Mouse (Mus musculus) megakaryocyte progenitor cell, adult 5-6 weeks (primary cell): ENCODE measurements around the gene Cntn5. TPM values are rescaled to one million over a fixed set of nuclear protein-coding genes. Genes with fewer than 3 reads are reported as not detected.
"Not testable (repeated sequence)": the region's sequence is repeated elsewhere in the genome, so short reads cannot be mapped to it uniquely, and the experiment has no call there.

Source experiments
- ATAC-seq: replicated peaks from 2 replicates; pipeline ENCODE4 v1.8.0; 2016; ENCODE audit warnings: mild to moderate bottlenecking, moderate TSS enrichment, inconsistent platforms; ENCODE audit not compliant: poor library complexity
- total RNA-seq, 2 experiments: library from RNA; stranded (forward) in 1 of 2; stranded (reverse) in 1 of 2; fragments of 157-497, 149-512 nt in 1 of 2; fragments of 200-1000 nt in 1 of 2; gene quantifications; 2 replicates each; pipeline versions ENCODE4 v1.2.3 to v1.2.4; 2015 to 2017

Cntn5 gene
- total RNA-seq, 2 experiments from 2014 or later = not detected

DNA sequence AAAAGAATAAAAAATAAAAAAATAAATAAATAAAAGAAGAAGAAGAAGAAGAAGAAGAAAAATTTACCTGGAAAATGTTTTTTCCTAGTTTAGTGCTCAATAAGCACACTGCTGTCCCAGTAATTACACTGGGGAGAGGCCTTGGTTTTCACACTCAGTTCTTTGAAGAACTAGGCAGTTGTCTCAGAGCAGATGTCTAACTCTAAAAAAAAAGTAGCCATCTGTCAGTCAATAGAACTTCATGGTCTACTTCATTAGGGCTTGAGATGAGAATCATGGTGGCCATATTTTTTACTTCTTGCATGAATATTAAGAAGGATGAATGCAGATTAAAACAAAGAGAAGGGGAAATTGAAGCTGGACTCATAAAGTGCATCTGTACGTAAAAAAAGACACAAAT is 246.5 kb downstream of the Cntn5 start:
- no peak for ATAC-seq

DNA sequence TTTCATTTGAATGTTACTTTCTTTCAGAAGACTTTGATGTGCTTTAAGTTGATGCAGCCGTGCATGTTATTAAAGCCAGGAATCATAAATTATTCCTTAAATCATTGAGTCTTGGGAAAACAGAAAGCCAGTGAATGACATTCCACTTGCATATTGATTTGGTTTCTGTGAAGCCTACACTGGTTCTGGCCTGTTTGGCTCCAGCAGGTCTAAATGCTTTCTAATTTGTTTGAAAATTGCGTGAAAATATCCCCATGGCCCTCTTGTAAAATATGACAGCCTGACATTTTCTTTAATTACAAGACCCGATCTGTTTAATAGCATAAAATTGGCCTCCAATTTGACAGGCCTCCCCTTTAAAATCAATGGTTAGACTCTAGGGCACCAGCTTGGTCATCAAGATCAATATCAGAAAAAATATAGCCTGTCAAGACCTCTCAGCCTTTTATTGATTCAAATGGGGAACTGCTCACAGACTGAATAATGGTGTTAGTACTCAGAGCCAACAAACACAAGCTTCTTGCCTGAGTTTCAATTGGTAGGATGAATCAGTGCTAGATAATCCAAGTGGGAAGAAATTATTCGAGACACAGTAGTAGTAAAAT is 247.3 kb downstream of the Cntn5 start:
- no peak for ATAC-seq

DNA sequence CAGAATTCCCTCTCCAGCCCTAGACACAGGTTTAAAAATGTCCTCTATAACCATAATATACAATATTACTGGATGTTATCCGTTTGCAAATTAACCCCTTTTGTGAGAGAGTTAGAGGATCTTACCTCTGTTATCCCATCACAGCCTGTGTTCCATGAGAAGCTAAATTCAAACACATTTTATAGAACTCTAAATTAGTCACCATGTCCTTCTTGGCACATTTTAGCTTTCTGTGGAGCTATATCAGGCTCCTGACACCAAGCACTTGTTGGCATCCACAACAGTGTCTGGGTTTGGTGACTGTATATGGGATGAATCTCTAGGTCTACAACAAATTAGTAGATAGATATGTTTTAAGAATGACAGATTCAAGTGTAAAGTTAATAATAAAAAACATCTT is 253.9 kb downstream of the Cntn5 start:
- ATAC-seq = no peak

DNA sequence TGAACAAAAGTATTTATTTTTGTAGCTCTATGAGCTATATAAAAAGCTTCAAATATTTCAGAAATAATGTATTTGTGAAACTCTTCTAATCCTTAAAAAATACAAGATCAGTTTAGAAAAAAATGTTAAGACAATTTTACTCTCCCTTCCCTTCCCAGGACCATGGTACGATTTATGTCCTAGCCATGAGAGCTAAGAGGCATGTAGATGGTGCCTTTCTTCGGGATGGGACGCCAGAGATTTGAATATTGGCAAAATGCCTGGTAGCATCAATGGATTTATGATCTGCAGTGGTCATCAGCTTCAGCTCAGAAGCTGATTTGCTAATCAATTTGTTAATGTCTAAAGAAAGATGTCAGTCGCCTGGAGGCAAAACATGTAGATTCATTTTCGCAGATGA is 258.6 kb downstream of the Cntn5 start:
- ATAC-seq = no peak

DNA sequence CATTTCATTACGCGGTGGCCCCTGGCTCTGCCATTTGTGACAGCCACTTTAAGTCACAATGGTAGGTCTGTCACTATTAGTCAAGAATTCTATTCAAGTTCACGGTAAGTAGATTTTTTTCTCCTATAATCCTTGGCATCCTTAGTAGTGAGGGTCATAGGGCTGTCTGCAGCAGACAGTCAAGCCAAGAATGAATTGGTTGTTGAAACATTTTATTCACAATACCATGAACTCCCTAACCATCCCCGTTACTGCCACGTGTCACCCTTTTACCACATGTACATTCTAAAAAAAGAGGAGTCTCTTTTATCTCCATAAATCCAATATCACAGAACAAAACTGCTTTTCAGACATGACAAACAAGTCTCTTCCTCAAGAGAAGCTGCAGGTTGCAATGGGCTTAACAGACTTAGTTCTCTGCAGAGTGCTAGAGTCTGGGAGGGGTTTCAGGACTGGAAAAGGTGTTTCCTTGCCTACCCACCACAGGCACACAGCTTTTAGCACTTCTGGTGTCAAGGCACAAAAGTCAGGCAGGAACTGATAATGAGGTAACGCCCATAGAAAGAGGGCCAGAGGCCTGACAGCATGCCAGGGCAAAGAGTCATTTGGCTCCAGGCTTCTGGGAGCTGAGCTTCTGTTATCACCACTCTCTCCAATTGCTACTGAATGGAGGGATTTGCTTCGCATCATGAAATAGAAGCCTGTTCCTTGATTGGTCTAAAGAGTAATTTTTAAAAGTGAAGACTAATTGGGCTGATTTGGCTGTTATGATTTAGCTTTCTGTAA is 259.3 kb downstream of the Cntn5 start:
- no peak for ATAC-seq

DNA sequence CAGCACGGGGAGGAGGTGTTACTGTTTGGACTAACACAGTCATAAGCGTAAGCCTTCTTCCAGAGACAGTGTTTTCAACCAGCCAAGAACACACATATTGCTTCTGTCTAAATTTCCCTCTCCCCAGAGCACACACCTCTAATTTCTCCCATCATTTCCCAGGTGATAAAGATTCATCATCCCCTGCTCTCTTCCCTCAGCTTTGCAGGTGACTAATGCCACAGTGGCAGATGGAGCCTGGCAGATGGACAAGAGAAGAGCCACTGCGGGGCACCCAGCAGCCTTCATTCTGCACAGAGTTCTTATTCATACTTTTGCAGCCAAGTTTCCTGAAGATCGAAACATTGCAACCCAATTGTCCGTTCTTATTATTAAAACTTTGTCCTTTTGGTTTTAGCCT is 286.5 kb downstream of the Cntn5 start:
- ATAC-seq = no peak

DNA sequence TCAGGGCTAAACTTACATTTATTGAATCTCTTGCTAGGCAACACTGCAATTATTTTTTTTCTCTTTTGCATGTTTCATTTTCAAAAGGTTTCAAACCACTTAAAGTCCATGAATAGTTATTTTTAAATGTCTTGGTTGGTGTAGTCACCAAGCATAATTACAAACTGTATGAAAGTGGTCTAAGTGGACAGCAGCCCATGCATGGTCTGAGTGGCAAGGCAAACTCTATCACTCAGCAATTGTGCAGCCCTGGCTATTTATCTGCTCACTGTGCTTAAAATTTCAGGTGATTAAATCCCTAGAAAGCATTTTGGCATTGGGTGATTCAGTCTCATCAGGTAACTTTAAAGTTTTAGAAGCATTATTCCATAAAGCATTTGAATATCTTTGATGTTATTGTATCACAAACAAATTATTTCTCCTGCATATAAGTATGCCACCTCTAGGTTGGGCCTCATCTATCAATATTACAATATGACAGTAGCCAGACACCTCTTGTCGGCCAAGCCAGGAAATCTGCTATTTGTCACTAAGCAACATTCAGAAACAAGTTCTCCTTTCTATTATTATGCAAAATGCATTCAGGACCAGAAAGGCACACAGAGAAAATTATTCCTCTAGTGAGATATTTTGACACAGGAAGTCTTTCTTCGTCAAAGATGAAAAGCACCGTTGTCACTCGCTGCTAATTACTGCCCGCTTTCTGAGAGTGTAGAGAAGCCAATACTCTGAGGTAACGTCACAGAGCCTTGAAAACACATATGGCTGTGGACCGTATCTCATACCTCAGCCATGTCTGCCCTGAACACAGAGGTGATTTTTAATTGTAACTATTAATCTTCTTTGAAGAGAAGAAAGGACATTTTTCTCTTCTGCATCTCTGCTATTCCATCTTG is 329.0 kb downstream of the Cntn5 start:
- no peak for ATAC-seq

DNA sequence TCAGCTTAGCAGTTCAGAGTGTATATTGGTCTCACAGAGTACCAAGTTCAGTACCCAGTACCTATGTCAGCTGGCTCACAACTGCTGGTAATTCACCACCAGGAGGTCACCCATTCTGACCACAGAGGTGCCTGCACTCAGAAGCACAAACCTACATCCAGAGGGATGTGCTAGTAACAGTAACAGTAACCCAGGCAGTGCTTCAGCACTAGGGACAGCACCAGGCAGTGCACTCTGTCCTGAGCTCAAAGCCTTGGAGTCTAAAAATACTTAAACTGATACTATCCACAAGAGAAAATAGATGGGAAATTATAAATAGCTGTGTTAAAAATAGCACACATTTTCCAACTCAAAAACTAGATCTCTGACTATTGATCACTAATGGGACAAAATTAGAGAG is 334.7 kb downstream of the Cntn5 start:
- ATAC-seq = no peak

DNA sequence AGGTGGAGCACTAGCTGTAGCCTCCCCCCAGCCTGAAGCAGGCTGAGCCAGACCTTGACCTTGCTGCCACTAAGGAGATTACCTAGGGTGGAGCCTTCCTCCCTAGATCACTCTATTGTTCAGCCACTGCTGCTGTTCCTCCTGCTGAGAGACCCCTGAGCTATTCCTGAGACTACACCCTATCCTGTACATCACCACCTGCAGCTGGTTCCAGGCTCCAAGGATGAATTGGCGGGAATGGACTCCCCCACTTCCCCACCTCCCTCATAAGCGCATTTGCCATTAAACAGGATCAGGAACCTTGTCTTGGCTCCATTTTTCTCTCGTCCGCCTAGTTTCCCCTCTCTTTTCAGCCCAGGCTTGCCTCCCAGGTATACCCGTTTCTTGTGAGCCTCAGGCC is 363.7 kb downstream of the Cntn5 start:
- ATAC-seq = not testable (repeated sequence)

DNA sequence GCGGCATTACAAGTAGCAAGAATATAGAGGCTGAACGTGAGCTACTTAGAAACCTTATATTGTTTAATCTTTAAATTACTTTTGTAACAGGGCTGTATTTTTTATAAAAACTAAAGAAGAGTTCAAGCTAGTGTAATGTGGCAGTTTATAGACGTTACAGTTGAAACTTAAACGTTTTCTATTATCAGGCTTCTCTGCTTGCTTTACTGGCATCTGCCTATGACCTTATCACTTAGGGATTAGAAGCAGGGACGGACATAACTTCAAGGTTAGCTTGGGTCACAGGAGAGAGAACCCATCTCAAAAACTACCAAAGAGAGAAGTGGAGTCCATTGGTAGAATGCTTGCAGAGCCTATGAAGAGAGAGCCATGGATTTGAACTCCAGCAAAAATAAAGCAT is 372.3 kb downstream of the Cntn5 start:
- no peak for ATAC-seq

DNA sequence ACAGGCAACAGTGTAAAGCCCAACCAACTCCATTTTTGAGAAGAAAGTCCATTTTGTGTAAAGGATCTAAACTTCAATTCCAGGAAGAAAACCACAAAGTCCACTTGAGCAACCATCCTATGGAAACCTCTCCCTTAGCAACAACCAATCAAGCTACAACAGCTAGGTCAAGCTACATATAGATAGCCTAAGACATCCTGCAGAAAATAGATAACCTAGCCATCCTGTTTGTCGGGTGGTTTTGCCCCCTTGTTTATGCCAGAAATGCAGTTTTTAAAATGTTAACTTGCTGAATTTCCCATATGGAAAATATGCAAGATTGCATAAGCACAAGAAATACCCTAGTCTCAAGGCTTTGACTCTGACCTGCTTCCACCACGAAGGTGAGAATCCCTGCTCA is 373.5 kb downstream of the Cntn5 start:
- ATAC-seq = no peak

DNA sequence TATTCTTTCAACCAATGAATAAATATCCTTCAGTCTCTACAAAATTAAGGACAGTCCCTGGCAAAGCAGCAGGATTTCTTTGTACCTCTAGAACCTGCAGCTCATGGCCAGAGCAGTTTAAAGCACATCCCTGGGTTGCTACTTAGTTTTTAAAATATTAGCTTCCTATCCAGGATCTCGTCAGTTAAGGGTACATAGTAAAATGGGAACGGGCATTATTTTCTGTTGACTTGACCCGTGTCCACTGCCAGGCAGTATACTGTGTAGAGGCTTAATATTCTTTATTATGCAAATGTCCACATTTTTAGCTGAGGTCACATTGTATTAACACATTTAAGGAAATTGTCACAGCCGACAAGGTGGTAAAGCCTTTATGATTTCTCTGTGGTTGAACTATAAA is 375.0 kb downstream of the Cntn5 start:
- ATAC-seq = no peak

DNA sequence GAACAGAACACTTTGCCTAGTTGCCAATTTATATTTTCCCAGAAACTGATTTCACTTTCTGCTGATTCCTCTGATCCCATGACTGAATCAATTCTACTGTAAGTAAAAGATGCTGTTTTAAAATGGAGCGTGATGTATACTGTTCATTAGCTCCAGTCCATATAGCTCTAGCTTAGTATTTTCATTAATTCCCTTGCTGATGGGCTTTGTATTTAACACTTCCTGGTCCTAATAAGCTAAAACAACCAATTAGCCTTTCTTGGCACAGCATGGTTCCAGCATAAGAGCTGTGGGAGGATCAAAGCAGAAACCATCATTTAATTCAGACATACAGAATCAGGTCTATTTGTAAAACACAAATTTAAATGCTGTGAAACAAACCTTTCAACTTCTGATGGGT is 375.5 kb downstream of the Cntn5 start:
- no peak for ATAC-seq

DNA sequence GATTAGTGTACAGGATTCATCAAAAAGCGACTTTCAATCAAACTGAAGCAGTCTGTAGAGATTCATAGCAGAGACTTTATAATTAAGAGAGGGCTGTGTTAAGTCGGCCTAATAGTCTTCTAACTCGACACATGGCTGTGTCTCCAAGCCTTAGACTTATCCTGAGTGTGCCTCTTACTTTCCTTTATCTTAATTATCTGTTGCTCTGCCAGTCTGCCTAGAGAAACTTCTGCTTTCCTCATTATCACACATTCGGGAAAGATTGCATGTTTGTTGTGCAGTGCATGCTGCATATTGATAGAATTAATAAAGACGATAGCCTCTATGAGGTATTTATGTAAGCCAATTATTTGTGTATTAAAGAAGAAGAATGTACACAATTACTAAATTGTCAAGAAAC is 375.9 kb downstream of the Cntn5 start:
- ATAC-seq = no peak

DNA sequence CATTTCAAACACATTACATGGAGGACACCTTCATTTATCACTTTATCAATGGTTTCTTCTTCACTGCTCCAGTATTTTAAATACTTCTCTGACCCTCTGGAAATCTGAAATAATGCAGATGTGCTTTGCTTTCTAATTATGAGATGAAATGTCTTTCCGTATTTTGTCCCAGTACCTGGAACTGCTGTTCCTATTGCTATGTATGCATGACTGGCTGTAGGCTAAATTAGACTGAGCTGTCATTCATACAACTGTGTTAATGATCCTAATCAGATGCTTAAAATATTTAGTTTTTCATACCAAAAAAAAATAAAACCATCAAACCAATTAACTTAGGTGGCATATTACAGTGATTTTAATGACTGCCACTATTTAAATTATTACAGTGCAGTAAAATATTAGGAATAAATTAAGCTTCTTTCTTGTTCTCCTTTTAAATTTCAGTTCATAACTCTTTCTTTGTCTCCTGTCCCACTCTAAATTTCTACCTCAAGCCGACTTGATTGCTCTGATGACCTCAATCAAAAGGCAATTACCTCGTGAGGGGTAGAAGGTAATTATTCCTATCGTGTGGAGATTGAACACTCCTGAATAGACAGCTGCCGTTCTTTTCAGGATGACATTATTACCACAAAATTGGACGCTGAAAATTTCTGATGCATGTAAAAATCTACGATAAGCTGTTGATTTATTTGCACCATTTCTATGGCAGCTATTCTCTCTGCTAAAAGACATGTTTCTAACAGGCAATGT is 378.5 kb downstream of the Cntn5 start:
- ATAC-seq = no peak

DNA sequence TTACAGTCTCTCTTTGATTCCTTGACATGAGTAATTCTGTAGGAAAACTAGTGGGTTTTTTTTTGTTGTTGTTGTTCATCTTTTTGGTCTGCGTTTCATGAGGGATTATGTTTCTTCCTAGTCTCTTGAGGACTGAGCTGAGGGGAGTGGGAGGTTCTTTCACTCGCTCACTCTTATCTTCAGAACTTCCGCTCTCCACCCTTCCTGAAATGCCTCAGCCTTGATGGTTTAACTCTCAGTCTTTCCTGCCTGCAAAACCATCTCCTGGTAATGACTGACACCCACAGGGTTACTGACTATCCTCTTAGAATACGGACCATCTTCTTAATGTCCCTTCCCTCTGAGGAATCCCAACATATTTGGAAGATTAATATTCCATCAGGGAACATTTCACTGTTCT is 382.0 kb downstream of the Cntn5 start:
- ATAC-seq = no peak

DNA sequence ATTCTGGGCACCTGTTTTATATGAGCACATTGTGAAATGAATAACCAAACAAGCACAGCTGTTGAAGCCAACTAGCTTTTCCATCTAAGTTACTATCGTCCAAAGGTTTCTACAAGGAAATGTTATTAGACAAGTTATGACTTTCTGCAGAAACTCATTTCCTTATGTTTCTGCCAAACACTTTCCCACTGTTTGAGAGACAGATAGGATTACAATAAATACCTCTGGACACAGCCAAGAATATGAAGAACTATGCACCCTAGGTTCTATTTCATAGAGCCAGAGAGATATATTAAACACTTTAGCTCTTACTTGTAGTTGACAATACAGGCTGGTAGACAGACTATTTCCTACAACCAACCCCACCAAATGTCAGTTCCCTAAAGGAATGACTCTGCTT is 383.5 kb downstream of the Cntn5 start:
- no peak for ATAC-seq

DNA sequence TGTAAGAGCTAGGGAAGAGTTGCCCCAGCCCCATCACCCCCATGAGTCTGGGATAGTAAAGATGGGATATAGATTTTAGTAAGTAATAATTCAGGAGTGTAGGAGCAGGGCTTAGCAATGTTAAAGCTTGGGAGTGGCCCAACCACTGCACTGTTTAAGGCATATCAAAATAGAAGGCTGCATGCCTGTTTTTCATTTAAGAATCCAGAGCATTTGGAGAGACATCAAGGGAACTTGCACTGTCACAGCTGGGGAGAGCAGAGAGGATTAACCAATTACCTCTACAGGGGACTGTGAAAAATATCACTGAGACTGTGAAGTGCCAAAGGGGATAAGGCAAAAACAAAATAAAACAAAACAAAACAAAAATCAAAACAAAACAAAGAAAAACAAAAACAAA is 412.3 kb downstream of the Cntn5 start:
- no peak for ATAC-seq

DNA sequence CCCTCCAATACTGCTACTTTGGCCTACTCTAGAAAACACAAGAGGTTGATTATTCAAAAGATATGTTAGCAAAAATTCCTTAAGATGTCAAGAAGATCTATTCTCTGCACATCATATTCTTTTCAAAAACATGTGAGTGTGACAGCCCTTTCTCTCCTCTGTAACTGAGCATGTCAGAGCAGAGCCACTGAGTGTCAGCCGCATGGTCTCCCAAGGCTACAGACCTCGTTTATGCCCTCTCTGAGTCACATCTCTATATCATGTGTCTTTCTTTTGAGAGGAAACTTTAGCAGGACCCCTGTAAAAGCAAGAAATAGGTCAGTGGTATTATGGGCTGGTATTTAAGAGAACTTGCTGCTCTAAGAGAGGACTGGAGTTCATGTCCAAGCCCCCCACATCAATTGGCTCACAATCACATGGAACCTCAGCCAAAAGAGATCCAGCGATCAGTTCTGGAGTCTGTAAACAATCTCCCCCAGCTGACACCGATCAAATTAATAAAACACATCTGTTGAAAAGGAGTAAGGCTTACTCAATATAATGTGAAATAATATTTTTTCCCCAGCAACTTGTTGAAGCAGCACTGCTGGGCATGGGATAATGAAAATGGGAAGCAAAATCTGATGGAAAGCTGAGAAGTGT is 433.0 kb downstream of the Cntn5 start:
- no peak for ATAC-seq

DNA sequence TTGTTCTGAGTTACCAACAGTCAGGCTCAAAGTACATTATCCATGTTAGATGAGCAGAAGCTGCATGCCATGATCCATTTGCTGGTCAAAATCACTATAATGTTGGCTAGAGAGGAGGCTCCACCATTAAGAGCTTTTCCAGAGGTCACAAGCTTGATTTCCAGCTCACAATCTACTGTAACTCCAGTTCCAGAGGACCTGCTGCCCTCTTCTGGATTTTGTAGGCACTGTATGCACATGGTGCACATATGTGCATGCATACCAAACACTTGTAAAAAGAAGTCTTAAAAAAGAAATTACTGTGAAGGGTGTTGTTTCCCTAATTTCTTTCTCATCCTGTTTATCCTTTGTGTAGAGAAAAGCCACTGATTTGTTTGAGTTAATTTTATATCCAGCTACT is 439.8 kb downstream of the Cntn5 start:
- no peak for ATAC-seq

DNA sequence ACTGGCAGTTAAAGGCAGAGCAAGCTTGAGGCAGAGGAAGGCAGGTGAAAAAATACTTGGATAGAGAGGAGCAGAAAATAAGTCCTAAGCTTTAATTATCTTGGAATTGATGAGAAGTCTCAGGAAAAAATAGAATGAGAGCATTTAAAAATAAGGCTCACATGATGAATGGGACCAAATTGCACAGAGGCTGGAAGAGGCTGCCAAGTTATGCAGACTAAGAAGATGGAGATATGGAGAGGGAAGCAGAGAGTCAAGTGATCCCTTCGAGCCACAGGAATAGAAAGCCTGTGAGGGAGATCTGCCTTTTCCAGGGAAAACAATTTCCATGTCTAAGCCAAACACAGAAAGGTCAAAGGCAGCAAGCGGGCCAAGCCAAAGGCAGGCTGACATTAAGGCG is 446.7 kb downstream of the Cntn5 start:
- no peak for ATAC-seq
